Mouse (Mus musculus): Measurements from ENCODE around the gene Ggt7.
"Not testable (repeated sequence)": the region's sequence is repeated elsewhere in the genome, so short reads cannot be mapped to it uniquely, and the experiment has no call there.

DNA sequence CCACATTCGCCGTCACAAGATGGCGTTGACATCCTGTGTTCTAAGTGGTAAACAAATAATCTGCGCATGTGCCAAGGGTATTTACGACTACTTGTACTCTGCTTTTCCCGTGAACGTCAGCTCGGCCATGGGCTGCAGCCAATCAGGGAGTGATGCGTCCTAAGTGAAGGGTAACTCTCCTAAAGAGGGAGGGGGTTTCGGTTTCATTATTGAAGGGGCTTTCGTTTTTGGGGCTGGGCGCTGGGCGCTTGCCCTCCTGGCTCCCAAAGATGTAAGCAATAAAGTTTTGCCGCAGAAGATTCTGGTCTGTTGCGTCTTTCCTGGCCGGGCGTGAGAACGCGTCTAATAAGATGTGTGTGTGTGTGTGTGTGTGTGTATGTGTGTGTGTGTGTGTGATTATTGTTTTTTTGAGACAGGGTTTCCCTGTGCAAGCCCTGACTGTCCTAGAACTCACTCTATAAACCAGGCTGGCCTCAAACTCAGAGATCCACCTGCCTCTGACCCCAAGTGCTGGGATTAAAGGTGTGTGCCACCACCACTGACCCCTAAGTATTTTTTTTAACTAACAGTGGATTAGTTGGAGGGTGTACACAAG is 20.5 kb upstream of the Ggt7 start:
- TF ChIP-seq CTCF (IDR thresholded peaks at IDR 0.05; ENCODE audit: borderline replicate concordance, extremely low read depth, insufficient read depth, insufficient read length); POLR2A (IDR thresholded peaks at IDR 0.05; ENCODE audit: borderline replicate concordance, extremely low read depth, insufficient read depth, insufficient read length, poor library complexity, severe bottlenecking): not testable (repeated sequence)
